Mouse (Mus musculus) right cerebral cortex, postnatal 36 days (tissue): ENCODE data around the gene Prm1.

Experiments
- DNase-seq, 2 experiments: peaks; one replicate each; pipeline ENCODE4 v3.0.0; 2022; ENCODE audit warnings: low spot score in 2 of 2, mixed read lengths in 1 of 2

Gene Prm1

GRCm38 (mm10) chr16:10782377-10783151 is 23.1 kb downstream of the Prm1 start:
- DNase-seq, result no peak

- DNase-seq, result no peak
Measured at GRCm38 (mm10) chr16:10781862-10782371, 23.7 kb downstream of the Prm1 start.

GRCm38 (mm10) chr16:10780631-10781120 is 25.0 kb downstream of the Prm1 start:
- DNase-seq, result no peak

- DNase-seq, result no peak
Measured at GRCm38 (mm10) chr16:10777579-10778160, 28.0 kb downstream of the Prm1 start.

GRCm38 (mm10) chr16:10776322-10776721 is 29.3 kb downstream of the Prm1 start:
- no peak for DNase-seq

- DNase-seq, result no peak
Measured at GRCm38 (mm10) chr16:10774726-10775125, 30.9 kb downstream of the Prm1 start.

GRCm38 (mm10) chr16:10773543-10773942 is 32.1 kb downstream of the Prm1 start:
- DNase-seq, result no peak

- no peak for DNase-seq
Measured at GRCm38 (mm10) chr16:10771769-10772510, 33.7 kb downstream of the Prm1 start.

- no peak for DNase-seq
Measured at GRCm38 (mm10) chr16:10770531-10771325, 34.9 kb downstream of the Prm1 start.

GRCm38 (mm10) chr16:10769661-10770060 is 36.0 kb downstream of the Prm1 start:
- DNase-seq, result peak in 1 of 2 experiments; percentile 44

- DNase-seq, result no peak
Measured at GRCm38 (mm10) chr16:10768821-10769220, 36.8 kb downstream of the Prm1 start.

- no peak for DNase-seq
Measured at GRCm38 (mm10) chr16:10767158-10767557, 38.5 kb downstream of the Prm1 start.

GRCm38 (mm10) chr16:10764323-10764722 is 41.3 kb downstream of the Prm1 start:
- no peak for DNase-seq

- no peak for DNase-seq
Measured at GRCm38 (mm10) chr16:10763540-10764264, 41.9 kb downstream of the Prm1 start.

- no peak for DNase-seq
Measured at GRCm38 (mm10) chr16:10762569-10763180, 43.0 kb downstream of the Prm1 start.

- DNase-seq, result no peak
Measured at GRCm38 (mm10) chr16:10761182-10761581, 44.5 kb downstream of the Prm1 start.

GRCm38 (mm10) chr16:10756168-10756567 is 49.5 kb downstream of the Prm1 start:
- DNase-seq, result no peak

- no peak for DNase-seq
Measured at GRCm38 (mm10) chr16:10754521-10755296, 50.9 kb downstream of the Prm1 start.

GRCm38 (mm10) chr16:10749824-10750223 is 55.8 kb downstream of the Prm1 start:
- DNase-seq, result no peak

GRCm38 (mm10) chr16:10749226-10749625 is 56.4 kb downstream of the Prm1 start:
- DNase-seq, result no peak
